ENCODE assay signal across 9 mouse cellular contexts in the genomic region with DNA sequence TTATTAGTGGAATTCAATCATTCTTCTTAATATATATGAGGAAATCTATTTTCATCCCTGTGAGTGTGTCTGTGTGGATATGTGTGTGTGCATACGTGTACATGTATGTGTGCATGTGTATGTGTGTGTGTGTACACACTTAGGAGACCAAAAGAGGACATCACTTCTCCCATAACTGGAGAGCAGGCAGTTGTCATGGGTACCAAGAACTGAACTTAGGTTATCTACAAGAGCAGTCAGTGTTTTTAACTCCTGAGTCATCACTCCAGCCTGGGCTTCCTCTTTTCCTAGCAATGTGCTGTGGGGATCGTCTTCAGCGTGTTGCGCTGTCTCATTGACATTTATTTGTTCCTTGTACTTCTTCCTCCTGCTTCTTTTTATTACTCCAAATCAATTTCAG. TPM values are rescaled to one million over a fixed set of nuclear protein-coding genes. Genes with fewer than 3 reads are reported as not detected.
A peak's percentile ranks its signal among the peaks of the same experiment; 100 is the strongest.
DNase-seq lines count a peak whose midpoint lies in the region; ATAC-seq and TF ChIP-seq lines count a peak whose summit lies in the region.
"Had no signal": no experiment of that assay in that cellular context is flagged by ENCODE, and none has a peak within 500 bp of the region (broad histone marks: within the 10 kb centered on the region; RNA-seq: fewer than 3 reads in every experiment).

No protein-coding gene starts in this region.

- intact Hi-C loops in left cerebral cortex, postnatal 10 days (cut with DNase I): no loop called here
- intact Hi-C loops in gastrocnemius, postnatal 14 days (cut with DNase I; ENCODE audit: low total_unique reads): no loop called here

- H3K4me1 ChIP-seq in G1E (ENCODE audit: insufficient read depth, low read depth, low read length): peaks cover 66% of the 10 kb centered on the region
- peaks cover 40% of the 10 kb centered on the region for H3K4me1 ChIP-seq in liver, postnatal 0 days (ENCODE audit: insufficient read depth)

- H3K9ac ChIP-seq in liver, postnatal 0 days (replicated peaks): no peak overlapping the region
- H3K9ac ChIP-seq: lung, embryonic 15.5 days had no signal

- peak overlapping the region; percentile 64 for H3K4me2 ChIP-seq in liver, postnatal 0 days (ENCODE audit: low read depth, low read length)
- H3K4me2 ChIP-seq: lung, embryonic 15.5 days had no signal

- no peak for TF ChIP-seq CTCF in G1E (IDR thresholded peaks at IDR 0.05; ENCODE audit: low read depth, low read length)
- no peak for TF ChIP-seq CTCF in liver, postnatal 0 days (IDR thresholded peaks at IDR 0.05; ENCODE audit: low read depth)

- H3K36me3 ChIP-seq in G1E (replicated peaks): no peaks in the 10 kb centered on the region
- H3K36me3 ChIP-seq in liver, postnatal 0 days (replicated peaks; ENCODE audit: insufficient read depth, low read length): no peaks in the 10 kb centered on the region
- H3K36me3 ChIP-seq: lung, embryonic 15.5 days had no signal

- no peak for TF ChIP-seq EP300 in liver, postnatal 0 days (IDR thresholded peaks at IDR 0.05; ENCODE audit: low read depth)

- WGBS in liver, postnatal 0 days (ENCODE audit: insufficient replicate concordance): 28% methylated on average over 4 of the region's 4 CpGs

- no peaks in the 10 kb centered on the region for H3K9me3 ChIP-seq in G1E (replicated peaks)
- no peaks in the 10 kb centered on the region for H3K9me3 ChIP-seq in liver, postnatal 0 days (ENCODE audit: low read length)
- H3K9me3 ChIP-seq: lung, embryonic 15.5 days had no signal

- ATAC-seq in G1E (ENCODE audit: extremely low read depth, insufficient number of reproducible peaks, low FRiP score, poor library complexity, severe bottlenecking): peak; percentile 89
- ATAC-seq in hematopoietic stem cell, adult 5-6 weeks (replicated peaks in 1 of 2; ENCODE audit: insufficient read depth in 1 of 2, low FRiP score in 2 of 2, low TSS enrichment in 1 of 2, low read depth in 1 of 2, poor library complexity in 2 of 2, severe bottlenecking in 2 of 2): peak; percentile 88 to 94
- peak; percentile 92 for ATAC-seq in liver, postnatal 0 days

- H3K27ac ChIP-seq in liver, postnatal 0 days (ENCODE audit: low read depth): peak overlapping the region; percentile 93
- H3K27ac ChIP-seq: lung, embryonic 15.5 days had no signal

- DNase-seq in 416B (ENCODE audit: low read depth): peak; percentile 89
- peak; percentile 57 for DNase-seq in G1E (ENCODE audit: low spot score)
- no peak for DNase-seq in liver, postnatal 0 days
- no peak for DNase-seq in left cerebral cortex, postnatal 10 days (ENCODE audit: extremely low spot score in 1 of 2, low spot score in 2 of 2)
- DNase-seq in cerebellum, adult 8-10 months: no peak
- DNase-seq in gastrocnemius, postnatal 14 days: no peak
- DNase-seq: kidney, postnatal 4 days had no signal

- peaks cover 12% of the 10 kb centered on the region for H3K27me3 ChIP-seq in G1E (ENCODE audit: insufficient read depth, low read length)
- H3K27me3 ChIP-seq in liver, postnatal 0 days (ENCODE audit: insufficient read depth, low read length): no peaks in the 10 kb centered on the region
- H3K27me3 ChIP-seq: lung, embryonic 15.5 days had no signal

- H3K4me3 ChIP-seq in G1E (ENCODE audit: low read depth, low read length): no peak overlapping the region
- H3K4me3 ChIP-seq in liver, postnatal 0 days (ENCODE audit: low read depth, low read length): 0 out of 2 replicates have a peak overlapping the region, but pooled peaks have one; percentile 9
- H3K4me3 ChIP-seq: lung, embryonic 15.5 days had no signal

RNA-seq across cellular contexts. Expression of a gene that starts 24.1 kb away (rescaled TPM):
- 97.9 and 113 TPM in 2 replicates for total RNA-seq in G1E (2014; fragmentation: Nextera tagmentation)
- total RNA-seq in G1E (2017): 4.6 and 5.5 TPM in 2 replicates
- 37.6 and 39.6 TPM in 2 replicates for polyA plus RNA-seq in G1E (2012)
- total RNA-seq in hematopoietic stem cell, adult 5-6 weeks (2017): 11.8 and 14.1 TPM in 2 replicates
- polyA plus RNA-seq in liver, postnatal 0 days (2015; fragmentation: Nextera tagmentation; extraction: Ambion mirVana): 9.6 and 9.7 TPM in 2 replicates
- 10 to 100 TPM; 44.6 to 45.9 TPM for total RNA-seq in left cerebral cortex, postnatal 10 days (2021)
- 10 to 100 TPM; 45.8 to 49.0 TPM for total RNA-seq in gastrocnemius, postnatal 14 days (2021)

RNA-seq across cellular contexts. Expression of a gene that starts 24.9 kb away (rescaled TPM):
- total RNA-seq in G1E (2014; fragmentation: Nextera tagmentation): 8.1 and 13.2 TPM in 2 replicates
- 3.2 and 3.5 TPM in 2 replicates for total RNA-seq in G1E (2017)
- polyA plus RNA-seq in G1E (2012): 1.2 TPM in 2 replicates
- total RNA-seq in hematopoietic stem cell, adult 5-6 weeks (2017): 53.0 and 76.5 TPM in 2 replicates
- polyA plus RNA-seq in liver, postnatal 0 days (2015; fragmentation: Nextera tagmentation; extraction: Ambion mirVana): 10.3 and 10.6 TPM in 2 replicates
- total RNA-seq in left cerebral cortex, postnatal 10 days (2021): 1 to 10 TPM; 2.1 to 2.9 TPM
- total RNA-seq in gastrocnemius, postnatal 14 days (2021): 1 to 10 TPM in 1 of 2 experiments, under 1 TPM in 1; 0.75 to 1.4 TPM

Comparison
In these comparisons a context has a peak if more than half of its experiments do, and no peak if none do; other contexts are left out.
1. DNase-seq: peak in 416B (single experiment) and G1E (single experiment); none in liver, postnatal 0 days (single experiment), left cerebral cortex, postnatal 10 days (0 of 2), cerebellum, adult 8-10 months (single experiment) and gastrocnemius, postnatal 14 days (single experiment).
2. Peak in every context shown above with its lines, with median percentiles within 50 percentile points of each other: ATAC-seq.